Comparison of ENCODE assay signal across 9 mouse cellular contexts in the genomic region with DNA sequence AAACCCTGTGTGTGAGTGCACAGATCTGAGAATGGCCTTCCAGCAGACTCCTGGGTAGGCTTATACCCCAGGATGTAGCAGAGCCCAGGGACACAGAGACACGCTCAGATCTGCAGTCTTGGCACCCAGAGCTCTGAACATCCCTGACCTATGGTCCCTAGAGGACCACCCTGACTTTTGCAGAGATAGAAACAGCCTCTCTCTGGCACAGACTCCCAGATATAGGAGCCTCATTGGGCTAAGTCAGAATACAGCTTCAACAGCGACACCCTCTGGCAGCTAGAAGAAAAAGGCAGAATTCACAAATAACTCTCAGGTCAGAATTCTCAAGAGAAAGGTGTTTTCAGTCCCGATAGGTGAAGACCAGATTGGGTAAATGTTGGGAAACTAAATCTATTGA.
DNase-seq lines count a peak whose midpoint lies in the region; ATAC-seq and TF ChIP-seq lines count a peak whose summit lies in the region.
"Had no signal": no experiment of that assay in that cellular context is flagged by ENCODE, and none has a peak within 500 bp of the region (broad histone marks: within the 10 kb centered on the region; RNA-seq: fewer than 3 reads in every experiment).

No protein-coding gene starts in this region.

- 39% methylated on average over 3 of the region's 3 CpGs for WGBS in cerebellum, adult 2 months

- no peak overlapping the region for H3K4me3 ChIP-seq in layer of hippocampus, adult 2 months
- H3K4me3 ChIP-seq in cerebellum, adult 2 months (replicated peaks; ENCODE audit: insufficient read depth, low read depth, low read length) = no peak overlapping the region
- H3K4me3 ChIP-seq: hindbrain, embryonic 12.5 days had no signal

- TF ChIP-seq CTCF in layer of hippocampus, adult 2 months (conservative IDR thresholded peaks at IDR 0.05) = peak; percentile 69
- TF ChIP-seq CTCF in cerebellum, adult 2 months (IDR thresholded peaks at IDR 0.05; ENCODE audit: borderline replicate concordance, insufficient read depth, low read depth, low read length) = no peak

- H3K27ac ChIP-seq in layer of hippocampus, adult 2 months = no peak overlapping the region
- no peak overlapping the region for H3K27ac ChIP-seq in cerebellum, adult 2 months (ENCODE audit: insufficient read depth, low read length)
- H3K27ac ChIP-seq: hindbrain, embryonic 12.5 days had no signal

- DNase-seq in CD4-positive, CD25-positive, alpha-beta regulatory T cell, adult 2 months (ENCODE audit: low read depth, low spot score) = peak; percentile 43
- no peak for DNase-seq in layer of hippocampus, adult 2 months (ENCODE audit: low spot score in 2 of 2)
- no peak for DNase-seq in layer of hippocampus, adult 9-11 months
- DNase-seq in R1 (ENCODE audit: low read depth, low spot score) = peak; percentile 27
- DNase-seq in heart, postnatal 4 days = peak; percentile 44
- no peak for DNase-seq in cerebellum, adult 2 months
- DNase-seq in urinary bladder, adult 2 months (ENCODE audit: low spot score) = no peak

- ATAC-seq in CD4-positive, CD25-positive, alpha-beta regulatory T cell, adult 4 months = no peak

- no peaks in the 10 kb centered on the region for H3K4me1 ChIP-seq in cerebellum, adult 2 months (ENCODE audit: control insufficient read depth, insufficient read depth, low read length)
- H3K4me1 ChIP-seq: hindbrain, embryonic 12.5 days had no signal

- H3K27me3 ChIP-seq in cerebellum, adult 2 months (ENCODE audit: control insufficient read depth, insufficient read depth, low read length) = no peaks in the 10 kb centered on the region
- H3K27me3 ChIP-seq: hindbrain, embryonic 12.5 days had no signal

- no peak for TF ChIP-seq POLR2A in cerebellum, adult 2 months (IDR thresholded peaks at IDR 0.05; ENCODE audit: borderline replicate concordance, insufficient read depth, low read length)

Comparison
In these comparisons a context has a peak if more than half of its experiments do, and no peak if none do; other contexts are left out.
1. DNase-seq: peak in CD4-positive, CD25-positive, alpha-beta regulatory T cell, adult 2 months (single experiment), R1 (single experiment) and heart, postnatal 4 days (single experiment); none in layer of hippocampus, adult 2 months (0 of 2), layer of hippocampus, adult 9-11 months (single experiment), cerebellum, adult 2 months (0 of 2) and urinary bladder, adult 2 months (single experiment).